Mouse (Mus musculus) E14TG2a.4 (cell line): ENCODE data around the gene Slc7a7.
"Not testable (repeated sequence)": the region's sequence is repeated elsewhere in the genome, so short reads cannot be mapped to it uniquely, and the experiment has no call there.

Experiments used
- H3K27me3 ChIP-seq: 2 replicates; pipeline ENCODE4 v1.6.1; 2014; ENCODE audit warnings: low read length, control low read depth; ENCODE audit not compliant: insufficient read depth
- H3K36me3 ChIP-seq: 2 replicates; pipeline ENCODE4 v1.6.1; 2014; ENCODE audit warnings: low read length, control low read depth; ENCODE audit not compliant: insufficient read depth
- H3K4me1 ChIP-seq: replicated peaks from 2 replicates; pipeline ENCODE4 v1.6.1; 2014; ENCODE audit warnings: low read depth, low read length, control low read depth
- H3K4me3 ChIP-seq: replicated peaks from 2 replicates; pipeline ENCODE4 v1.5.1; 2014; ENCODE audit warnings: mild to moderate bottlenecking, low read length
- H3K9me3 ChIP-seq: 2 replicates; pipeline ENCODE4 v1.6.1; 2014; ENCODE audit warnings: low read length, control low read depth
- CTCF ChIP-seq: conservative IDR thresholded peaks from 2 replicates; pipeline ENCODE4 v1.5.1; 2014; ENCODE audit warnings: low read length
- NANOG ChIP-seq: IDR thresholded peaks from 2 replicates; pipeline ENCODE4 v1.6.1; 2014; ENCODE audit warnings: borderline replicate concordance, low read length, mixed read lengths
- POU5F1 ChIP-seq: IDR thresholded peaks from 2 replicates; pipeline ENCODE4 v1.6.1; 2014; ENCODE audit warnings: low read length, borderline replicate concordance

Slc7a7 gene

GRCm38 (mm10) chr14:54366581-54366980, 51.0 kb downstream of the Slc7a7 start:
- Histone ChIP-seq H3K9me3 (no peaks in the 10 kb centered on the region), H3K4me1 (peaks cover 43% of the 10 kb centered on the region), H3K36me3 (peaks cover 76% of the 10 kb centered on the region), H3K27me3 (no peaks in the 10 kb centered on the region), H3K4me3 (no peak overlapping the region)
- TF ChIP-seq NANOG (no peak), POU5F1 (no peak), CTCF (no peak)

GRCm38 (mm10) chr14:54365026-54365645, 52.4 kb downstream of the Slc7a7 start:
- H3K9me3 ChIP-seq = no peaks in the 10 kb centered on the region
- H3K4me1 ChIP-seq = peaks cover 44% of the 10 kb centered on the region
- TF ChIP-seq CTCF = no peak
- no peak for TF ChIP-seq NANOG
- TF ChIP-seq POU5F1 = no peak

GRCm38 (mm10) chr14:54363156-54363555, 54.4 kb downstream of the Slc7a7 start:
- no peak for TF ChIP-seq POU5F1
- TF ChIP-seq NANOG = no peak
- TF ChIP-seq CTCF = no peak
- Histone ChIP-seq H3K27me3 (no peaks in the 10 kb centered on the region), H3K36me3 (peaks cover 50% of the 10 kb centered on the region), H3K4me3 (no peak overlapping the region), H3K4me1 (peaks cover 25% of the 10 kb centered on the region), H3K9me3 (no peaks in the 10 kb centered on the region)

More at GRCm38 (mm10) chr14:54365026-54365645, 52.4 kb downstream of the Slc7a7 start:
- H3K27me3 ChIP-seq = no peaks in the 10 kb centered on the region
- peaks cover 70% of the 10 kb centered on the region for H3K36me3 ChIP-seq
- H3K4me3 ChIP-seq = no peak overlapping the region

- TF ChIP-seq NANOG (no peak), CTCF (no peak), POU5F1 (no peak)
- Histone ChIP-seq H3K27me3 (no peaks in the 10 kb centered on the region), H3K4me1 (peaks cover 9% of the 10 kb centered on the region), H3K9me3 (no peaks in the 10 kb centered on the region), H3K36me3 (peaks cover 27% of the 10 kb centered on the region), H3K4me3 (peak within 1 kb of the TSS; percentile 94)
These were observed 56.8 kb downstream of the Slc7a7 start, which contains the start of gene Oxa1l for GRCm38 (mm10) chr14:54360577-54361340. Oxa1l (plus strand) TSS chr14:54360834.

- H3K36me3 ChIP-seq = no peaks in the 10 kb centered on the region
- peaks cover 19% of the 10 kb centered on the region for H3K9me3 ChIP-seq
- no peaks in the 10 kb centered on the region for H3K4me1 ChIP-seq
- H3K27me3 ChIP-seq = no peaks in the 10 kb centered on the region
- H3K4me3 ChIP-seq = no peak overlapping the region
- TF ChIP-seq CTCF (peak; percentile 69), POU5F1 (no peak)
These were observed 63.2 kb downstream of the Slc7a7 start for GRCm38 (mm10) chr14:54354406-54354805.

GRCm38 (mm10) chr14:54352314-54352713, 65.3 kb downstream of the Slc7a7 start:
- TF ChIP-seq CTCF (no peak), POU5F1 (no peak), NANOG (no peak)
- no peak overlapping the region for H3K4me3 ChIP-seq
- no peaks in the 10 kb centered on the region for H3K4me1 ChIP-seq
- no peaks in the 10 kb centered on the region for H3K27me3 ChIP-seq
- H3K36me3 ChIP-seq = no peaks in the 10 kb centered on the region
- H3K9me3 ChIP-seq = peaks cover 36% of the 10 kb centered on the region

GRCm38 (mm10) chr14:54350773-54351541, 66.6 kb downstream of the Slc7a7 start:
- H3K4me1 ChIP-seq, H3K4me3 ChIP-seq, H3K36me3 ChIP-seq, H3K27me3 ChIP-seq: not testable (repeated sequence)
- peaks cover 36% of the 10 kb centered on the region for H3K9me3 ChIP-seq

GRCm38 (mm10) chr14:54341807-54342206, 75.8 kb downstream of the Slc7a7 start:
- not testable (repeated sequence) for H3K36me3 ChIP-seq, H3K4me3 ChIP-seq, H3K27me3 ChIP-seq, H3K9me3 ChIP-seq
- peaks cover 22% of the 10 kb centered on the region for H3K4me1 ChIP-seq
- peak; percentile 55; the same call in 1 of the 2 replicates for TF ChIP-seq NANOG

- TF ChIP-seq CTCF (no peak), NANOG (no peak), POU5F1 (no peak)
- Histone ChIP-seq H3K4me1 (peaks cover 22% of the 10 kb centered on the region), H3K36me3 (no peaks in the 10 kb centered on the region), H3K9me3 (no peaks in the 10 kb centered on the region), H3K27me3 (no peaks in the 10 kb centered on the region), H3K4me3 (peak overlapping the region; percentile 17; the same call in 1 of the 2 replicates)
These were observed 76.7 kb downstream of the Slc7a7 start for GRCm38 (mm10) chr14:54340836-54341235.
